Mouse (Mus musculus) liver, embryonic 14.5 days (tissue): ENCODE measurements around the gene Mif.

Source experiments
- CTCF ChIP-seq: IDR thresholded peaks from 2 replicates; pipeline ENCODE4 v1.5.1; 2016; ENCODE audit warnings: antibody characterized with exemption, low read depth, control low read depth
- EP300 ChIP-seq: IDR thresholded peaks from 2 replicates; pipeline ENCODE4 v1.6.1; 2016; ENCODE audit warnings: antibody characterized with exemption, low read depth

DNA sequence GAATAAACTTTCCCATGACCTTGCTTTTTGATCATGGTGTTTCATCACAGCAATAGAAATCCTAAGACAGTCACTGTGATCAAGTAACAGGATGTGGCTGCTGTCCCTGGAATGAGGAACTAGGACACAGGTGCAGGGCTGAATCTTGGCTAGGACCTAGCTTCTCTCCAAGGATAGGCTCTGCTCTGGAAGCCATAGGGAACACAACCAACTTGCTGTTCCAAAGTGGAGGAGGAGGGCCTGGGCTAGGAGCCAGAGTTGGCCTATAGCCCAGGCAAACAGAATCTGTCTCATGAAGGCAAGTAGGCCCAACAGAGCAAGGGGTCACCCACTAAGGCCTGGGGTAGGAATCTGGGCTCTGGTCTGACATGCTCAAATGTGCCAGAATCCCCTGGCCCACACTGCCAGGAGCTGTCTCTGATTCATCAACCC lies 31.5 kb downstream of the Mif start:
- TF ChIP-seq CTCF (no peak), EP300 (no peak)
